Mouse (Mus musculus): ENCODE data around the gene Kif23.

GRCm38 (mm10) chr9:61907621-61908295, 38.8 kb downstream of the Kif23 start:
- no peak for TF ChIP-seq CTCF (IDR thresholded peaks at IDR 0.05; ENCODE audit: low read depth, low read length)
- TF ChIP-seq EP300 (IDR thresholded peaks at IDR 0.05; ENCODE audit: insufficient read depth, low read depth, low read length): no peak
